Mouse (Mus musculus) hindbrain, embryonic 10.5 days (tissue): Measurements from ENCODE around the gene Ldhal6b. TPM values are rescaled to one million over a fixed set of nuclear protein-coding genes. Genes with fewer than 3 reads are reported as not detected.

ENCODE experiments used
- DNase-seq: peaks from one replicate; pipeline ENCODE4 v3.0.0-alpha.2; 2017; ENCODE audit warnings: low spot score
- H3K27ac ChIP-seq: fragments of 300-500 bp; sonication (generic); 2 replicates; pipeline ENCODE4 v1.5.1; 2016; ENCODE audit warnings: mild to moderate bottlenecking, moderate library complexity
- H3K27me3 ChIP-seq: fragments of 300-500 bp; sonication (generic); 2 replicates; pipeline ENCODE4 v1.6.1; 2016; ENCODE audit warnings: mild to moderate bottlenecking; ENCODE audit not compliant: poor library complexity, insufficient read depth, severe bottlenecking
- H3K36me3 ChIP-seq: fragments of 300-500 bp; sonication (generic); 2 replicates; pipeline ENCODE4 v1.6.1; 2016; ENCODE audit warnings: mild to moderate bottlenecking, moderate library complexity
- H3K4me1 ChIP-seq: fragments of 300-500 bp; sonication (generic); replicated peaks from 2 replicates; pipeline ENCODE4 v1.6.1; 2016; ENCODE audit warnings: mild to moderate bottlenecking
- H3K4me3 ChIP-seq: fragments of 300-500 bp; sonication (generic); 2 replicates; pipeline ENCODE4 v1.5.1; 2016; ENCODE audit warnings: mild to moderate bottlenecking, moderate library complexity
- H3K9me3 ChIP-seq: fragments of 300-500 bp; sonication (generic); 2 replicates; pipeline ENCODE4 v1.6.1; 2016; ENCODE audit warnings: mild to moderate bottlenecking, moderate library complexity
- WGBS: fragments of 180-500 bp; shearing (Covaris S2); methylation state at CpG from one replicate; pipeline ENCODE4 v1.1.7; 2016; 5-methylcytosine and 5-hydroxymethylcytosine counted together
- polyA plus RNA-seq: library from polyadenylated mRNA; unstranded; fragments of >200 nt; fragmentation: Nextera tagmentation; extraction: Ambion mirVana; gene quantifications from 2 replicates; pipeline ENCODE4 v1.2.1, GENCODE M21; 2016

Ldhal6b gene
- polyA plus RNA-seq, 1 experiment from 2014 or later = 0.14 TPM

GRCm38 (mm10) chr17:5377151-5377929, 41.2 kb downstream of the Ldhal6b start:
- no peak overlapping the region for H3K27ac ChIP-seq
- H3K36me3 ChIP-seq = no peaks in the 10 kb centered on the region
- DNase-seq = no peak
- no peaks in the 10 kb centered on the region for H3K9me3 ChIP-seq
- H3K4me3 ChIP-seq = no peak overlapping the region
- no peaks in the 10 kb centered on the region for H3K27me3 ChIP-seq
- WGBS = 35% methylated on average over 11 of the region's 11 CpGs
- H3K4me1 ChIP-seq = peaks cover 9% of the 10 kb centered on the region

- H3K4me1 ChIP-seq = peaks cover 9% of the 10 kb centered on the region
- H3K4me3 ChIP-seq = no peak overlapping the region
- DNase-seq = no peak
- WGBS = 80% methylated on average over 8 of the region's 8 CpGs
- H3K27me3 ChIP-seq = no peaks in the 10 kb centered on the region
- no peak overlapping the region for H3K27ac ChIP-seq
- no peaks in the 10 kb centered on the region for H3K36me3 ChIP-seq
- H3K9me3 ChIP-seq = peaks cover 5% of the 10 kb centered on the region; the same call in 1 of the 2 replicates
Measured at GRCm38 (mm10) chr17:5372951-5373350, 45.6 kb downstream of the Ldhal6b start.

DNA sequence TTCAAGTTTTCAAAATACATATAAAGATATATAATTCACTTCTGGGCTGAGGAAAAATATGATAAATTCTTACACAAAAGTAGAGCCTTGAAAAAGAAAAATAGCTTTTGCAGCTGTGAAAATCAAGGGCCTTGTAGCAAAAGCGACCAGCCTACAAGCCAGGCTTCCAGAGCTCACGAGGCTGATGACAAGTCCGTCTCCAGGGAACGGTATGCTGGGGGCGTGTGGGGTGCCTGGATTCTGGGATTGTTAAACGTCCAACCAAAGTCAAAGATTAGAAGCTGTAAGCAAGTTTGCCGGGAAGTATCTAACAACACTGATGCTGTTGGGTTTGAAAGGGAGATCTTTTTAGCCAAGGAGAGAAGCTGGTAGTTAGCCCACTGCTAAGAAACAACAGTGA, 47.0 kb downstream of the Ldhal6b start:
- DNase-seq = no peak
- Histone ChIP-seq H3K27ac (no peak overlapping the region), H3K9me3 (peaks cover 5% of the 10 kb centered on the region; the same call in 1 of the 2 replicates), H3K36me3 (no peaks in the 10 kb centered on the region), H3K27me3 (no peaks in the 10 kb centered on the region), H3K4me3 (no peak overlapping the region), H3K4me1 (no peaks in the 10 kb centered on the region; the same call in 1 of the 2 replicates)
- WGBS = 75% methylated on average over 7 of the region's 7 CpGs

DNA sequence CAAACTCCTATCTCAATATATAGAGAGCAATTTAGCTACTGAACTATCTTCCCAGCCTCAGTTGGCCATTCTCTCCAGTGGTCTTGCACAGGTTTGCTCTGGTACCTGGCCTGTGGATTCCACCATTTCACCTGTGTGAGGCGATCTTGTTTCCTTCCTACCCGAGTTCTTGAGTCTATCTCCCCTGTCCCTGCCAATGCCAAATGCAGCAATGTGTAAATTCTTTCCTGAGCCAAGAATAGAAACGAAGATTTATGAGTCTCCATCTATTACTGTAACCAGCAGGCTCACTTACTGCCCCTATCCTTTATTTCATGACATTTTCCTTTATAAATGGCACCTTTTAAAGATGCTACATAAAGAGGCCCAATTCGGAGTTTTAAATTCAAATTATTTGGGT, 47.5 kb downstream of the Ldhal6b start:
- Histone ChIP-seq H3K9me3 (peaks cover 5% of the 10 kb centered on the region; the same call in 1 of the 2 replicates), H3K36me3 (no peaks in the 10 kb centered on the region), H3K27me3 (no peaks in the 10 kb centered on the region), H3K4me1 (no peaks in the 10 kb centered on the region; the same call in 1 of the 2 replicates), H3K4me3 (no peak overlapping the region), H3K27ac (no peak overlapping the region)
- DNase-seq = no peak
- WGBS = 77% methylated on average over 4 of the region's 4 CpGs

Other genes starting within 250 kb of the Ldhal6b start
- 131 and 143 TPM in 2 replicates for gene Tmem242, start 21.5 kb upstream of the Ldhal6b start, polyA plus RNA-seq
- gene Zdhhc14, start 73.8 kb upstream of the Ldhal6b start, polyA plus RNA-seq = 1.3 and 2.2 TPM in 2 replicates